Mouse (Mus musculus) v-Abl transformed pro-B cells (cell line): Measurements from ENCODE around the gene Lck.

Source experiments
- in situ Hi-C, 2 experiments: fragments of 400-800 bp; cut with MboI; formaldehyde crosslinking; loops; one replicate each; pipeline ENCODE4 v1.15.1; 2025; ENCODE audit not compliant: unreplicated experiment in 2 of 2

The Lck gene

DNA sequence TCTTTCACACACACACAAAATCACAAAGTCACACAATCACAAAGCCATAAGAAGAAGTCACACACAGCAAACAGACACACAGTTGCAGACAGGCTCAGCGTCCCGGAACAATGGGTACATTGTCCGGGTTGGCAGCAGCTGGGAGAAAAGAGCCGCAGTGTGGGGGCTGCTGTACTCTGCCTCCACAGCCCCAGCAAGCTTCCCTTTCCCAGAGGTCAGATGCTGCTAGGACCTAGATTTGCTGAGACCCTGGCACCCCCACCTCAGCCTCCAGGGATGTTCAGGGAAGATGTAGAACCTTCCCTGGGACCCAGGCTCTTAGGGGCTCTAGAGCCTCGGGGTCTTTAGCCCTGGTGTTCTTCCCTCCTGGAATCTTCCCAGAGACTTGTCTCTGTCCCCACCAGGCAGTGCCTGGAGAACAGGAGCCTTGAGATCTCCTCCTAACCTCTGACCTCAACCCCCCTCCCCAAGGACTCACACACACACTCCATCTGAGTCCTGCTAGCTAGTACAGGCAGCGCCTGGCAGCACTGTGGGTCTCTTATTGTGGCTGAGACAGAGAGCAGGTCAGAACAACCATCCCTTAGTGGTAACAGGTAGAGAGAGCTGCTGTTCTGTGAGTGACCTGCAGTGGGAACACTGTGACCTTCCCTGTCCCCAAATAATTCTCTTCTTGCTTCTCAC is 61.9 kb downstream of the Lck start:
- in situ Hi-C loops: no loop called here

DNA sequence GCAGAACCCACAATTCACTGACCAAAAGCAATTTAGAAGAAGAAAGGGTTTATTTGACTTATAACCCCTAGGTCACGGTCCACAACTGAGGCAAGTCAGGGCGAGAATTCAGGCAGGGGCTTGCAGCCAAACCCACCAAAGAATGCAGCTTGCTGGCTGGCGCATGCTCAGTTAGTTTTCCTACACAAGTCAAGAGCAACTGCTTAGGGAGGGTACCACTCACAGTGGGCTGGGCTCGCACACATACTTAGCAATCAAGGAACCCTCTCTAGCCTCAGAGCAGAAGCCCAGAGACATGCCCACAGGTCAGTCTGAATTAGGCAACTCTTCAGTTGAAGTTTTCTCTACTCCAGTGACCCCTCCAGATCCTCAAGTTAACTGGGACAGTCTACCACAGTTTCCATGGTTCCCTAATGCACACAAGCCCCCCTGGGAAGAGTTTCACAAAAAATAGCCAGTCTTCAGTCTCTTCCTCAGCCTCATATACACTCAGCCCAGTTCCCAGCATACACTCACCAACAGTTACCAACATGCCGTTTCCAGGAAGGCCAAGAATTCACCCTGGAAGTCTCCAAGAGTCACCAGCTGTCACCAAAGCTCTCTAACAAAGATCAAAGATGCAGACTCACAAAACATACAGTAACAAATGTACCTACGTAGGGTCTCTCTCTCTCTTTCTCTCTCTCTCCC is 62.6 kb downstream of the Lck start:
- in situ Hi-C loops: no loop called here

DNA sequence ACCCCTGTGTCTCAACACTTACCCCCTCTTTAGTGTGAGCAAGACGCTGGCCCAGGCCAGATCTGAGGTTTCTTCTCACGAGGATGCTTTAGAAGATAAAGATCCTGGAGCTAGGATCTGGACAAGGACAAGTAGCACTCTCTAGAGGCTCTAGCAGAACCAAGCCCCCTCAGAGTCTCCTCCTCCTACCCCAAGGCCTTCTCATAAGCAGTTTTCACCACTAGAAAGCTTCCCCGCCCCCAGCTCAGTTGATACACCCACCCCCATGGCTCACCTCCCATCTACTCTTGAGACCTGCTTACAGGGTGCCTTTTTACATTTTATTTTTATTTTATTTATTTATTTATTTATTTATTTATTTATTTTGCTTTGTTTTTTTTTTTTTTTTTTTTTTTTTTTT is 63.8 kb downstream of the Lck start:
- in situ Hi-C loops: no loop called here

DNA sequence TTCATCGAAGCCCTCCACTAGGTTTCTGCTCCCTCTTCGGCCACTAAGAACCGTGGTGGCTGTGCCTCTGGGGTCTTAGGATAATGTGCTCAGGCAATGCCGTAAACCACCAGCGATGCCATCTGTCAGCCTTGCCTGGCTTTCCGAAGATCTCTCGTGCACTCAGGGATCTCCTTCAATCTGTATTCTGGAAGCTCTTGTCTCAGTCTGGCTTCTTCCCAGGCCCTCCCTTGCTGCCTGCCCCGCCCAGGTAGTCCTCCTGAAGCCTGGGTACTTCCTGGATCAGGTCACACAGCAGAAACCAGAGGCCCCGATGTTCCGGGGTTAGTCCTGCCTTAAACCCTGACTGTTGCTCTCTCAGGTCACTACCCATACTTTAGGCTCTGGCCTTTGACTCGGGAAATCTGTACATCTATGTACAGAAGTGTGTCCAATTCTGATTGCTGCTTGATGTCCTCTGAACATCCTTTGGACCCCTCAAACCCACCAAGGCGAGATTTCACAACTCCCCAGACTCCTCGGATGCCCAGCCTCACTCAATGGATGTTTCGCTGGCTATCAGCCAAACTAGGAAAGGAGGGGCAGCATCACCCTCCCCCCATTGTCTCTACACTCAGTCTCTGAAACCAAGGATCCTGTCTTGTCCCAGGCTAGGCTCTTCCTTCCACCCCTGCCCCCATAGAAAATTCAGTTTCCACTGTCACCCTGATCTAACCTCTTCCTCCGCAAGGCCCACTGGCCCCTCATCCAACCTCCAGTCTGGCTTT is 64.4 kb downstream of the Lck start:
- in situ Hi-C loops: no loop called here

DNA sequence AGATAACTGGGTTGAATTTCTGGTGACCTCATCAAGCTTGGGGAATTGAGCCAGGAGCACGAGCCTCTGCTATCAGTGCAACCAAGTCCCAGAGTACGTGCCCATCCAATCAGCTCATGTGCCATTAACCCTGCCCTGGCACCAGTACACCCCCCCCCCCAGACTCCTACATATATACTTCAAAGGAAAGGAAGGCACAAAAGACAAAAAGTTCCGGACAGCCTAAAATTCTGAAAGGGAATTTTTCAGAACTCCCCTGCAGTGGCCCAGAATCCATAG is 65.3 kb downstream of the Lck start:
- in situ Hi-C loops: no loop called here

DNA sequence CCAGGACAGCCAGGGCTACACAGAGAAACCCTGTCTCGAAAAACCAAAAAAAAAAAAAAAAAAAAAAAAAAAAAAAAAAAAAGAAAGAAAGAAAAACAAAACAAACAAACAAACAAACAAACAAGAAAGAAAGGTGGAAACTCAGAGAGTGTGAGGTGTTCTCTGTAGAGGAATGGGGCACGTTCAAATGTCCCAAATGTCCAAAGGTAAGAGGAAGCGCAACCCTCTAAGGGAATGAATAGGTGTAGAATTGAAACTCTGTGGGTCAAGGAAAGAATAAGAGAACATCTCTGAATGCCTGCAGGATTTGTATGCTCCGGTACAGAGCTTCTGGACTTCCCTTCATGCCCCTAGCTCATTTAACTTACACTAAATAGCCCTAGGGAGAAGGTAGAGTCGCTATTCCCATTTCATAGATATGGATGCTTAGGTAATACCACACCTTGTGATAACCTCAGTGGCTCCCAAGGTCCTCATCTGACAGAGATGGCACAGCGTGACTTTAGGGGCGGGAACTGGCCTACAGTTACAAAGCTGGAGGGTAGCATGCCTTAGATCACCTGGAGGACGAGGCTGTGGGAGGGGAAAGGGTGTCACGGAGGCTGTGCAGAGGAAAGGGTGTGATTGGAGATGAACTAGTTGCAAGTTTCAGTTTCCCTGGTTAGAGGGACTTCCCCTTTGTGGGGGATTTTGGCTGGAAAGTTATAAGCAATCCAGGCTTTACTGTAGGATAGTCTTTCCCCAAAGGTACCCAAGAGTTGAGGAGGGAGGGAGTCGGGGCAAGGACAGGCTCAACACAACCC is 65.8 kb downstream of the Lck start:
- in situ Hi-C loops: no loop called here

DNA sequence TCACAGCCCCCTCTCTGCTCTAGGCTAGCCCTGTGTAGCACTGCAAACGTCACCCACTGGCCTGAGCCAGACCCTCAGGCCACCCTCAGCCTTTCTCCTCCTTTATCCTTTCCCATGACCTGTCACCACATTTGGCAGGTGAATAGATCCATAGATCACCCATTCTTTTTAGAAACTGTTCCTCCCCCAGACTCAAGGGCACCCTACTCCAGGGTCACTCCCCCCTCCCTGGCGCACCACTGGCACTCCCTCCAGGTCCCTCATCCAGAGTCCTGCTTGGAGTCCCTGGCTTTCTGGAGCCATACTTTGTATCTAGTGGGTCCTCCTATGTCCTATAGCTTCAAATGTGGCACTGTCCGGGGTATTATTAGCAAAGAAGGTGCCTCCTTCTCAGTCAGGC is 67.9 kb downstream of the Lck start:
- in situ Hi-C loops: no loop called here

DNA sequence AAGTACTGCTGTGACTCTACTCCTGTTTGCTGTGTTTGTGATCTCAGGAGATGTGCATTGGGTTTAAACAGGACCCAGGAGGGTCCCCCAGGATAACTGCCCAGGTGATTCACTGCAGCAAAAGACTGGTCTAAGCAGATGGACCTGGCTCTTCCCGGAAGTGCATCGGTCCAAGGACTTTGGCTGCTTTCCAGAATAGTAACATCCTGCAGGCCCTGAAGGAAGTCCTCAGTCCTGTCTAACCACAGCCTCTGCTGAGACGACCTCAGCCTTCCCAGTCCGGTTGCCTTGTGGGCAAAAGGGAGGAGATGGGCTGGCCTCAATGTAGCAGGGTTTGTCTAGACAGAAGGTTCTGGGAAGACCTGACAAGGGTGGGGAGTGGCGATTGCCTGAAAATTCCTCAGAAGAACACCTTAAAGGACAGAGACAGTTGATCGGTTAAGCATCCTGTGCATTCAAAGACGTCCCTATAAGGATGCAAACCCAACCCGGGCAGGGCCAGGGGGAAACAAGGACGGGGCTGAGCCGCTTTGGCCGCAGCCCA is 70.5 kb downstream of the Lck start:
- in situ Hi-C loops: no loop called here

DNA sequence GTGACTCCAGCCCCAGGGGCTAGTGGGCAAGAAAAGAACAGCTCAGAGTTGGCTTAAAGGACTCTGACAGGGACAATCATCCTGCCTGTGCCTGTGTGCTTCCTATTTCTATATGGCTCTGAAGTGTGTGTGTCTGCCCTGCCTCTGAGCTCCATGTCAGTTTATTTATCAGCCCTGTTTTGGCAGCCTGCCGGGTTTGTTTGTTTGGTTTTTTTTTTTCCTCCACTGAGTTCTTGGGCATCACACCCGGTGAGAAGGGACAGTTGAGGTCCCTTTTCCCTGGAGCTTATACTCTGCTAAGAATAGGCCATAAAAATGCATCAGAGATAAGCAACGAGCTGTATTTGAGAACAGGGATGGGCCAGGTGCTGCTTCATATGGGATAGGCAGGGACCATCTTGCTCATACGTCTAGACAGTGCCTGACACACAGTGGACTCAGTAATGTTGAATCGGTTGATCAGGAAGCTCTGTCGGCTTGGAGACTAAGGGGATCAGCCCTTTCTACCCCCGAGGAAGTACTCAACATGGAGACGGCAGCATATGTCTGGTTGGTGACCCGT is 71.0 kb downstream of the Lck start:
- in situ Hi-C loops: no loop called here

DNA sequence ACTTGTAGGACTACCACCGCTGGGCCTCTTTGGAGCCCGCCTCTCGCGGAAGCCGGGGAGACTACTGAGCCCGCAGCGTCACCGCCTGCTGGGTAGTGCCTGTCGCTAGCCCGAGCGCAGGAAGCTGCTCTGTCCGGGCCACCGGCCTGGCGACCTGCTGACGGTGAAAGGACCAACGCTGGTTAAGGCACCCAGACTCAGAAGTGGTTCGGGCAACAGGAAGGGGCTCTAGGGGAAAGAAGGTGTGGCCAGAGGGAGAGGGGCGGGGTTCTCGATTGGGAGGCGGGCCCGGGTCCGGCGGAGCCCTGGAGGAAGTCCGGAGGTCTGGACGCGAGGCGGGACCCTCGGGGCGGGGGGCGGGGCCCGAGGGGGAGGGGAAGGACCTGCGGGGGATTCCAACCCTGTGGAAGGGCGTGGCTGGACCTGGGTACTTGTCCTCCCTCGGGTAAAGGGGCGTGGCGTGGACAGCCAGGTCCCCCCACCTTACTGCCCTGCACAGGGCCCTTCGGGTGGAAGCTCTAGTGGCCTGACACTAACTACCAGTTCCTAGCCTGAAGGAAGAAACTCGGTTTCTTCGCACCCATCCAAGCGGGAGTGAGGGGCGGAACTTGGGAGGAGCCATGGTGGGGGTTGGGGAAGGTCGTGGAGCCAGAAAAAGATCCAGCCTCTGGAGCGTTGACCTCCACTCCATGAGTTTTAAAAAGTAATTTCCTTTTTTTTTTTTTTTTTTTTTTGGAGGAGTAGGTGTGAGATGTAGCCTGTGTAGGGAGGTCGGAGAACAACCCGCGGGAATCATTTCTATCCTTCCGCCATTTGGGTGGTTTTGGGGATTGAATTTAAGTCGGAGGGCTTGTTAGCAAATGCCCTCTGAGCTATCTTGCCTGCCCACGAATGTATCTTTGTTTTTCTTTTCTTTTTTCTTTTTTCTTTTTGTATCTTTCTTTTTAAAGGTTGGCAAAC is 72.6 kb downstream of the Lck start:
- in situ Hi-C loops: no loop called here

DNA sequence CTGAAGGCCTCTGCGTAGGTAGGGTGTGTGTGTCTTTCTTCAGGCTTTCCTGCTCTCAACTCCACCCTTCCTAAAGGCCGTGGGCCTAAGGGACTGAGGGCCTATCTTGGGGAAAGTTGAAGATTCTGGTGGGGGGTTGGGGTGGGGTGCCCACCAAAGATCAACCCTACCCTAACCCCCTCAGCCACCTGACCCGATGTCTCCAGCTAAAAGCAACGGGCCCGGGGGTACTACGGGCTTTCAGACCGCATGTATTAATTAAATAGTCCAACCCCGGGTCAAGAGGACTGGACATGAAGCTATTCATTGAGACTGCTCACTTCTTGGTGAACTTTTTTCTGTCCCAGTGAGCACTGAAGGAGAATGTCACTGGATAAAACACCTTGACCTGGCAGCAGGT is 73.4 kb downstream of the Lck start:
- in situ Hi-C loops: no loop called here

DNA sequence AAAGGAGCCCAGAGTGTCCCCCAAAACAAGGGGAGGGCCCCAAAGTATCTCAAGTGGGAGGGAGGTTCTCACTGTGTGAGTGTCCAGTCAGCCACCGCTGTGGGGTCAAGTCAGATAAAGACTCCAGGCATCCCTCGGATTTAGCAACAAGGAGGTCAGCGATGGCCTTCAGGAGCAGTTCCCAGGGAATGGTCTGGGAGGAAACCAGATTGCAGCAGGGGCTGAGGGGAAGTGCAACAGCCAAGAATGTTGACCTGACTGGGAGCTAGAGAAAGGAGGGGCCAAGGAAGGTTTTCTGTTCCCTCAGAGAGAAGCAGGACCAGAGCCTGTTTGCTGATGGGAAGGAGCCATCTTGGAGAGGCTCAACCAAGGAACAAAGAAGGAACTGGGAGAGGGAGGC is 74.5 kb downstream of the Lck start:
- in situ Hi-C loops: no loop called here
